Mouse (Mus musculus): ENCODE data around the gene Ptprm.

GRCm38 (mm10) chr17:66779026-66779425, 575.2 kb downstream of the Ptprm start:
- no peak for TF ChIP-seq POLR2A (IDR thresholded peaks at IDR 0.05; ENCODE audit: borderline replicate concordance, insufficient read depth, low read length)
- TF ChIP-seq CTCF (IDR thresholded peaks at IDR 0.05; ENCODE audit: borderline replicate concordance, insufficient read depth, low read depth, low read length): no peak

Data from cerebellum, adult 2 months (tissue).